Mouse (Mus musculus) megakaryocyte-erythroid progenitor cell, adult 5-6 weeks (primary cell): ENCODE results near the gene Glyctk. TPM values are rescaled to one million over a fixed set of nuclear protein-coding genes. Genes with fewer than 3 reads are reported as not detected.

Source experiments
- ATAC-seq: replicated peaks from 2 replicates; pipeline ENCODE4 v1.8.0; 2016; ENCODE audit warnings: mild to moderate bottlenecking, inconsistent platforms; ENCODE audit not compliant: severe bottlenecking, poor library complexity, low FRiP score, low TSS enrichment
- total RNA-seq, 2 experiments: library from RNA; stranded (forward) in 1 of 2; stranded (reverse) in 1 of 2; fragments of 200-1000, 215-1000 nt in 1 of 2; fragments of >200 nt in 1 of 2; fragmentation: Nextera tagmentation in 1 of 2; gene quantifications; 2 replicates each; pipeline ENCODE4 v1.2.3; 2014 to 2017

Glyctk gene
- total RNA-seq, 2 experiments from 2014 or later = 0.90 to 1.5 TPM

- no peak for ATAC-seq
Observed at GRCm38 (mm10) chr9:106149399-106149754, 8.6 kb downstream of the Glyctk start.

- ATAC-seq = peak; percentile 28; the same call in 1 of the 2 replicates
Observed at GRCm38 (mm10) chr9:106148541-106149398, 9.2 kb downstream of the Glyctk start.

GRCm38 (mm10) chr9:106147851-106148431, 10.0 kb downstream of the Glyctk start:
- no peak for ATAC-seq

DNA sequence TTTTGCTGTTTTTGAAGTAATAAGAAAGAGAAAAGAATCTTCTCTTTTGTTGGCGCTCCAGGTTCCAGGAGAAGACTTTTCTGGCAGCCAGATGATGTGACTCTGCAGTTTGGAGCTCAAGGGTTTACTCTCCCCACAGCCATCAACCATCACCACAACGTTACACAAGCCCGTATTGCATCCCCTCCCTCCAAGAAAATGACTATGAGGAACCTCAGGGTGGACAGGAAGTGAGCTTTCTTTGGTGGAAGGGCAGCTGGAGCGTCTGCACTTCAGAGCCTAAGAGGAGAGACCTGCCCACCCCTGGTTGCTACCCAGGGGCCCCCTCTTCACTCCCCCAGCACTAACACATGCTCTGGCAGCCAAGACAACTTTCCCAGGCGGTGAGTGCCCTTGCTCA, 10.7 kb downstream of the Glyctk start:
- no peak for ATAC-seq

GRCm38 (mm10) chr9:106145582-106145981, 12.4 kb downstream of the Glyctk start:
- ATAC-seq = no peak

DNA sequence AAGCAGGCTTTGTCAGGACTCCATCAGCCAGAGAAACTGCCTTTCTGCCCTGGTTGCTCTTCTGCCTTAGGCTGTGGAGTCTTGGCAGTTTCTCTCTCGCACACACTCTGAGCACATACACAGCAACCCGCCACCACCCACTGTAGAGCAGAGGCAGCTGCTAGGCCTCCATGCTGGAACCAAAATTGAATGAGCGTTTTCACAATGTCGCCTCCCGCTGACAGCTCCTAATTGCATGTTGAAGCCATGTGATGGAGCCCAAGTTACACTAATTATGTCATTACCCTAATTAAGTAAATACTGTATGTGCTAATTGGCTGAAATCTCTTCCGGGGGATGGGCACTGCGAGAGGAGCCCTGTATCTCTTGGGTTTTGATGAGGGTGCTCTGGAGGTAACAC, 13.8 kb downstream of the Glyctk start:
- no peak for ATAC-seq

DNA sequence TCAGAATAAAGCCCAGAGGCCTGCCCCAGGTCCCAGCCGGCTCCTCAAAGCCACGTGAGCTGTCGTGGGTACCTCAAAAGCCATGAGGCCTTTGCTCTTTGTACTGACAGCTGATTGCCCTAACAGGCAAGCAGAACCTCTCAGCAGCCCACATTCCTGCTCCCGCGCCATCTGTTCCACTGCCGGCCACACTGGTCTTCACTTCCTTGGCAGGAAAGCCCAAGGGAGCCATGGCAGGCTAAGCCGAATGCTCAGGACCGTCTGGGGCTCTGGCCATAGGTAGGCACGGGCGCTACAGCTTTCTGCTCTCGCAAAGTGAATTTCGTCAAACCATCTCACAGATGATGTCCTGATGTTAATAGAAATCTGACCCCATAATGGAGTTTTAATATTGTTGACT, 16.0 kb downstream of the Glyctk start:
- no peak for ATAC-seq

GRCm38 (mm10) chr9:106139763-106140162, 18.2 kb downstream of the Glyctk start:
- ATAC-seq = no peak

DNA sequence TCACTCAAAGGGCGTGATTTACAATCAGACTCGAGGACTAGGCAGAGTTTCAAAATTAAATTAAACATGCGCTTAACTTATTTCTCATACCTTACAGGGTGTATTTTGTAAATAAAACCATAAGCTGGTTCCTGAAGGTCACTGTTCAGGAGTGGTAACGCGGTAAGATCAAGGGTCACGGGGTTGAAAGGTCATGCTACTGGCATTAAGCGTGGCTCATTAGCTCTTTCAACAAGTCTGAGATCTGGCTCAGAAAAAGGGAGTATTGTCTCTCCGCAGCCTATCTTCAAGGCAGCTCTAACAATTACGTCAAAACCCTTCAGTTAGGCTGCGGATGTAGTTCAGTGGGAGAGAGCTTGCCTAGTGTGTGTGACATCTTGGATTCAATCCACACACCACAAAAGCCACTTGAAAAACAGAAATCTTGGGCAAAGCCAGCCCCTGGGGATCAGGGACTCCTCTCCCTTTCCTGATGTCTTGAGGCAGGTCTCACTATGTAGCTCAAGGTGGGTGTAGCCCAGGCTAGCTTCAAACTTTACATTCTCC, 20.2 kb downstream of the Glyctk start:
- no peak for ATAC-seq

DNA sequence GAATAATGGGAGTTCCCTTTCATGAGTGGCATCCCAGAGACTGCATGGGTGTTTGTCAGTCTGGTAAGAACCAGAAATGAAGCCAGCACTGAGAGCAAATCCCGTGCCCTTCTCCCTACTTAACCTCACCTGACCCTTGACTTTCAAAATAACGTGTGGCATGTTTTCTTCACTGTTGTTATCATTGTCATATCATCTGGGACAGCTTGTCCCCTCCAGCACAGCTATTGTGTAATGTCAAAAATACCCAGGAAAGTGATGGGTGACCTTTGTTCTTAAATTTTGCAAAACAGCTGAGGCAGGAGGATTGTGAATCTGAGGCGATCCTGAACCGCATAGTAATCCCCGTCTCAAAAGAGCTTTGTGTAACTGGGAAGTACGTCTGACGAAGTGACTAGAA, 27.7 kb downstream of the Glyctk start:
- no peak for ATAC-seq

- no peak for ATAC-seq
Observed at GRCm38 (mm10) chr9:106129072-106129471, 28.9 kb downstream of the Glyctk start.

- ATAC-seq = no peak
Observed at GRCm38 (mm10) chr9:106126786-106127251, 31.1 kb downstream of the Glyctk start.

GRCm38 (mm10) chr9:106123599-106123998, 34.3 kb downstream of the Glyctk start:
- ATAC-seq = peak; percentile 81; the same call in 1 of the 2 replicates

- no peak for ATAC-seq
Observed at GRCm38 (mm10) chr9:106119075-106119474, 38.9 kb downstream of the Glyctk start.

- ATAC-seq = no peak
Observed at GRCm38 (mm10) chr9:106115801-106116424, 42.0 kb downstream of the Glyctk start.

GRCm38 (mm10) chr9:106112770-106113423, 45.0 kb downstream of the Glyctk start:
- ATAC-seq = peak; percentile 63; the same call in 1 of the 2 replicates

DNA sequence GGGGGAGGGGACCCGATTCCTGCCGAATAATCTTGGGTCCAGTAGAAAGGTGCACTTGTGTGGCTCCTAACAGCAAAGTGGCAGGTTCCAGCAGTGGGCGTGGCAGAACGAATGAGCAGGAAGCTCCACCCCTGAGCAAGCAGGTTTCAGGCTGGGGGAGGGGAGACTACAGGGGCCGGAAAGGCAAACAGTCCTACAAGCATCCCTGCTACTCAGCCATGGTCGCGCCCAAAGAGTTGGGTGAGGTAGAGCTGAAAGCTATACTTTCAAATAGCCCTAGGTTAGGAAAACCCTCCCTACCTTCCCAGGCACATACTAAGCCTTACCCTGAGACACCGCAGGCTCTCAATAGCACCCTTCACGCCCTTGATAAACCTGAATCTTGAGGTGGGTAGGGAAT, 51.7 kb downstream of the Glyctk start:
- ATAC-seq = no peak

GRCm38 (mm10) chr9:106104401-106104800, 53.5 kb downstream of the Glyctk start:
- ATAC-seq = no peak
